Mouse (Mus musculus): Measurements from ENCODE around the gene Pkp4. TPM values are rescaled to one million over a fixed set of nuclear protein-coding genes. Genes with fewer than 3 reads are reported as not detected.

The Pkp4 gene
- polyA plus RNA-seq (2012; rRNA removed): 200 and 203 TPM in 2 replicates

DNA sequence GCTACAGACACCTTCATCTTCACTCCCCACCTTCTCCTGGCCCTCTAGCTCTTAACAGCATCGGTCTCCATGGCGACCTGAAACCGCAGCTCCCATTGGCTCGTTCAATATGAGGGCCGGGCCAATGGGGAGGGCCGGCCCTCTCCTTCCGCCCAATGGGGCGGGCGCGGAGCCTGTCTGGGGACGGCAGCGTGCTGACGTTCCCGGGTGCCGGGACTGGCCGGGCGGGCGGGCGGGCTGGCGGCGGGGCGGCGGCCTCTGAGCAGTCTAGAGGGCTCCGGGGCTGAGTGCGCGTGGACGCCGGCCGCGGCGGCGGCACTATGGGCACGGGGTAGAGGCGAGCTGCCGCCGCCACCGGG lies at the start of gene Pkp4, which contains the start of gene Ccdc148:
Gene Pkp4 (plus strand): TSS at position 246 of the 359 bp plus-strand sequence.
Gene Ccdc148 (minus strand): TSS at position 79 of the 359 bp plus-strand sequence.
- peak within 1 kb of the TSS; percentile 81 for H3K4me3 ChIP-seq (replicated peaks; ENCODE audit: insufficient read depth, low read depth, low read length)
- no peaks in the 10 kb centered on the region for H3K27me3 ChIP-seq (ENCODE audit: control insufficient read depth, insufficient read depth, low read length)
- DNase-seq: peak; percentile 91 to 96
- TF ChIP-seq CTCF (IDR thresholded peaks at IDR 0.05; ENCODE audit: borderline replicate concordance, insufficient read depth, low read depth, low read length) (no peak), POLR2A (IDR thresholded peaks at IDR 0.05; ENCODE audit: borderline replicate concordance, insufficient read depth, low read length) (peak; percentile 40; the same call in 1 of the 2 replicates)
- under 1% methylated on average over 37 of the region's 37 CpGs for WGBS
- peaks cover 6% of the 10 kb centered on the region; the same call in 1 of the 2 replicates for H3K4me1 ChIP-seq (ENCODE audit: control insufficient read depth, insufficient read depth, low read length)
- H3K27ac ChIP-seq (ENCODE audit: insufficient read depth, low read length): peak within 1 kb of the TSS; percentile 71

DNA sequence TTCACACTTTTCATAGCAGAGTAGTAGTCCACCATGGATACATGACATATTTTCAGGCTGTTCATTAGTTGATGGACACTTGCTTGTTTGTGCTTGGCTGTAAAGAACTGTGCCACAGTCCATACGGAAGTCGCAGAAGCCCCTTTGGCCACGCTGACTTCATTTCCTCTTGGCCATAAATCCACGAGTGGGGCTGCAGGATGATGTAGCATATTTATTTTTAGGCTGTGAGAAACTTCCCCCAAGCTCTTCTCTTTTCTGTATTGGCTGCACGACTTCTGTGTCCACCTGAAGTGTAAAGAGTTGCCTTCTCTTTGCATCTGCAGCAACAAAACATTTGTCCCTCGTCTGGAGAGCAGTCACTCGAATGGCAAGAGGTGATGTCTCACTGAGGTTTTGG lies 31.6 kb upstream of the Pkp4 start:
- no peak for TF ChIP-seq POLR2A (IDR thresholded peaks at IDR 0.05; ENCODE audit: borderline replicate concordance, insufficient read depth, low read length)
- no peak for TF ChIP-seq CTCF (IDR thresholded peaks at IDR 0.05; ENCODE audit: borderline replicate concordance, insufficient read depth, low read depth, low read length)
- Histone ChIP-seq H3K4me1 (ENCODE audit: control insufficient read depth, insufficient read depth, low read length) (peaks cover 5% of the 10 kb centered on the region; the same call in 1 of the 2 replicates), H3K27me3 (ENCODE audit: control insufficient read depth, insufficient read depth, low read length) (no peaks in the 10 kb centered on the region; the same call in 1 of the 2 replicates), H3K27ac (ENCODE audit: insufficient read depth, low read length) (no peak overlapping the region), H3K4me3 (replicated peaks; ENCODE audit: insufficient read depth, low read depth, low read length) (no peak overlapping the region)
- DNase-seq: no peak
- 70% methylated on average over 7 of the region's 7 CpGs for WGBS

DNA sequence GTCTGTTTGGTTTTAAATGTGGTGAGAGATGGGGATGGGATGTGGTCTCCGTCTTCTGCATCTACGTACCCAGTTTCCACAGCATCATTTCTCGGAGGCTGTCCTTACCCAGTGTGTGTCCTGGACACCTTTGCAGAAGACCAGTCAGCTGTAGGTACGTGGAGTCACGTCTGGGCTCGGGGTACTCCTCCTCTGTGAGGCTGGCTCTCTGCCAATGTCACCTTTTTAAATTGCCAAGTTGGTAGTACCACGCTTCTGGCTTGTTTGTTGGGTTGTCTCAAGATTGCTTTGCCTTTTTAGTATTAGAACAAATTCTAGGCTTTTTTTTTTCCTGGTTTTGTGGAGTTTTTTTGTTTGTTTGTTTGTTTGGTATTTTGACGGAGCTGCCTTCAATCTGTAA lies 30.8 kb upstream of the Pkp4 start:
- 45% methylated on average over 8 of the region's 8 CpGs for WGBS

DNA sequence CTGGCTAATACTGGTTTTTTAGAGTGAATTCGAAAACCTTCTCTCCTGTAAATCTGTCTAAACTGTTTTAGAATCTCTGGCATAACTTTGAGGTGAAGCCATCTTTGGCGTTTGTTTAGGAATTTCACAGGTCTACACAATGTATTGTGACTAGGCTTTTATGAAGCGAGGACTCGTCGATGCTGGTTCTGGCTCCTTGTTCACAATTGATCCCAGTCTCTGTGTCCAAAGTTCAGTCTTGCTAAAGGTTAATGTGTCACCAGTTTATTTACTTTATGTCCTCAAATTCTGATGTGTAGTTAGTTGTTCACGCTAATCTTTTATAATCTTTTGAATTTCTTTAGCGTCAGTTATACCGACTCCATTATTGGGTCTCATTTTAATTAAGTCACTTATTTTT lies 29.6 kb upstream of the Pkp4 start:
- Histone ChIP-seq H3K27me3 (ENCODE audit: control insufficient read depth, insufficient read depth, low read length) (no peaks in the 10 kb centered on the region; the same call in 1 of the 2 replicates), H3K27ac (ENCODE audit: insufficient read depth, low read length) (no peak overlapping the region), H3K4me3 (replicated peaks; ENCODE audit: insufficient read depth, low read depth, low read length) (no peak overlapping the region), H3K4me1 (ENCODE audit: control insufficient read depth, insufficient read depth, low read length) (peaks cover 5% of the 10 kb centered on the region; the same call in 1 of the 2 replicates)
- DNase-seq: no peak
- 96% methylated on average over 8 of the region's 8 CpGs for WGBS
- TF ChIP-seq POLR2A (IDR thresholded peaks at IDR 0.05; ENCODE audit: borderline replicate concordance, insufficient read depth, low read length): no peak
- TF ChIP-seq CTCF (IDR thresholded peaks at IDR 0.05; ENCODE audit: borderline replicate concordance, insufficient read depth, low read depth, low read length): no peak

More for the DNA sequence above, 30.8 kb upstream of the Pkp4 start:
- H3K27me3 ChIP-seq (ENCODE audit: control insufficient read depth, insufficient read depth, low read length): no peaks in the 10 kb centered on the region; the same call in 1 of the 2 replicates
- no peak overlapping the region for H3K4me3 ChIP-seq (replicated peaks; ENCODE audit: insufficient read depth, low read depth, low read length)
- H3K27ac ChIP-seq (ENCODE audit: insufficient read depth, low read length): no peak overlapping the region
- TF ChIP-seq POLR2A (IDR thresholded peaks at IDR 0.05; ENCODE audit: borderline replicate concordance, insufficient read depth, low read length) (no peak), CTCF (IDR thresholded peaks at IDR 0.05; ENCODE audit: borderline replicate concordance, insufficient read depth, low read depth, low read length) (no peak)
- DNase-seq: peak in 1 of 2 experiments; percentile 23
- peaks cover 5% of the 10 kb centered on the region; the same call in 1 of the 2 replicates for H3K4me1 ChIP-seq (ENCODE audit: control insufficient read depth, insufficient read depth, low read length)

DNA sequence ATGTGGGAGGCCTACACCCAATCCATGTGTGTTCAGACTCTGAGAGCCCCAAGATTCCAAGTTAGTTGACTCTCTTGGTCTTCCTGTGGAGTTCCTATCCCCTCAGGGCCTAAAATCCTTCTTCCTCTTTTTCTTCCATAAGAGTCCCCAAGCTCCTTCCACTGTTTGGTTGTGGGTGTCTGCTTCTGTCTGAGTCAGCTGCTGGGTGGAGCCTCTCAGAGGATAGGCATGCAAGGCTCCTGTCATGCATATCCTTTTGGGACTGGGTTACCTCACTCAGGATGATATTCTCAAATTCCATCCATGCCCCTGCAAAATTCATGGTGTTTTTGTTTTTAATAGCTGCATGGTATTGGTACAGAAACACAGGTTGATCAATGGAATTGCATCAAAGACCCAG lies 5.2 kb upstream of the Pkp4 start:
- Histone ChIP-seq H3K4me1 (ENCODE audit: control insufficient read depth, insufficient read depth, low read length) (no peaks in the 10 kb centered on the region; the same call in 1 of the 2 replicates), H3K4me3 (replicated peaks; ENCODE audit: insufficient read depth, low read depth, low read length) (no peak overlapping the region), H3K27me3 (ENCODE audit: control insufficient read depth, insufficient read depth, low read length) (no peaks in the 10 kb centered on the region), H3K27ac (ENCODE audit: insufficient read depth, low read length) (no peak overlapping the region)
- no peak for TF ChIP-seq POLR2A (IDR thresholded peaks at IDR 0.05; ENCODE audit: borderline replicate concordance, insufficient read depth, low read length)
- TF ChIP-seq CTCF (IDR thresholded peaks at IDR 0.05; ENCODE audit: borderline replicate concordance, insufficient read depth, low read depth, low read length): no peak
- no peak for DNase-seq

DNA sequence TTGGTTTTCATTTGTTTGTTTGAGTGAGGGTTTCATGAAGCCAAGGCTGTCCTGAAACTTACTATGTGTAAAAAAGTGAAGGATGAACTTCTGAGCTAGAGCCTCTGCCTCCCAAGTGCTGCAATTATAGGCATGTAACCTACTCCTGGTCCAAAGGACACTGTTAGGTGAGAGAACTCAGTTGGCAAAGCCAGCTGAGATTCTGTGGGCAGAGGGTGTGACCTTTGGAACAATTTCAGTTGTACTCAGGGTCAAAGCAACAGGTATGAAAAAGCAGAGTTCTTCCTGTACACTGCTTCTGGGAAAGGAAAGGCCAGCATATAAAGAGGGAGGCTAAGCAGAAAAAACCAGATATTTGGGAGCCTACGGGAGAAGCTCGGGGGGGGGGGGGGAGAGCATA lies 2.5 kb upstream of the Pkp4 start:
- no peaks in the 10 kb centered on the region; the same call in 1 of the 2 replicates for H3K4me1 ChIP-seq (ENCODE audit: control insufficient read depth, insufficient read depth, low read length)
- no peak overlapping the region for H3K27ac ChIP-seq (ENCODE audit: insufficient read depth, low read length)
- no peak overlapping the region for H3K4me3 ChIP-seq (replicated peaks; ENCODE audit: insufficient read depth, low read depth, low read length)
- WGBS: 58% methylated on average over 2 of the region's 2 CpGs
- TF ChIP-seq CTCF (IDR thresholded peaks at IDR 0.05; ENCODE audit: borderline replicate concordance, insufficient read depth, low read depth, low read length) (no peak), POLR2A (IDR thresholded peaks at IDR 0.05; ENCODE audit: borderline replicate concordance, insufficient read depth, low read length) (no peak)
- no peak for DNase-seq
- no peaks in the 10 kb centered on the region for H3K27me3 ChIP-seq (ENCODE audit: control insufficient read depth, insufficient read depth, low read length)

DNA sequence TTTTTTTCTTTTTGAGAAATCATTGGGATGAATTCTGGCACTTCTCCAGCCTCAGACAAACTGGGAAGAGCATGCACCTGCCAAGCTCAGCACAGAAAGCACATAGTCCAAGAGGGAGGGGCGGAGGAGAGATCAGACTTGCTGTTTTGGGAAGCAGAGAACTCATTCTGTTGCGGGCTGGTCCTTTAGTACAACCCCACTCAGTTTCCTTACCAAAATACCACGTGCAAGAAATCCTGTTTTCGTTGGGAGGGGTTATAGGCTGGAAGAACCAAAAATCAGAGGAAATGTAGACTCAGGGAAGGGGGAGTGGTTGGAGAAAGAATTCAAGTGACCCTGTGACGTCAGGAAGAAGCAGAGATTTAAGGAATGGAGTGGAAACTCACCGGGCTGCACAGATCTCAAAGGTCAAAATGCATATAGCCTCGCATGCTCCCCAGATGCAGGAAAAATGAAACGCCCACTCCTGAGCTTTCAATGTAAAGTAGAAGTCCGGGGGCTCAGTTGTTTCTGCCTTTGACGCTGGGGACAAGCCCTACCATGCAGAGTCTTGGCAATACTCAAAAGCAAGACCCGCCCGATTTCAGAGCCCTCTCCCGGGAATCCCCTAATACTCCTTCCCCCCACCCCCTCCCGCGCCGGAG lies 567 bp upstream of the Pkp4 start:
- Histone ChIP-seq H3K4me3 (replicated peaks; ENCODE audit: insufficient read depth, low read depth, low read length) (peak overlapping the region; percentile 65), H3K27me3 (ENCODE audit: control insufficient read depth, insufficient read depth, low read length) (no peaks in the 10 kb centered on the region), H3K27ac (ENCODE audit: insufficient read depth, low read length) (no peak overlapping the region), H3K4me1 (ENCODE audit: control insufficient read depth, insufficient read depth, low read length) (peaks cover 6% of the 10 kb centered on the region; the same call in 1 of the 2 replicates)
- 2% methylated on average over 16 of the region's 16 CpGs for WGBS
- TF ChIP-seq POLR2A (IDR thresholded peaks at IDR 0.05; ENCODE audit: borderline replicate concordance, insufficient read depth, low read length): no peak
- TF ChIP-seq CTCF (IDR thresholded peaks at IDR 0.05; ENCODE audit: borderline replicate concordance, insufficient read depth, low read depth, low read length): no peak
- peak in 1 of 2 experiments; percentile 60 for DNase-seq

DNA sequence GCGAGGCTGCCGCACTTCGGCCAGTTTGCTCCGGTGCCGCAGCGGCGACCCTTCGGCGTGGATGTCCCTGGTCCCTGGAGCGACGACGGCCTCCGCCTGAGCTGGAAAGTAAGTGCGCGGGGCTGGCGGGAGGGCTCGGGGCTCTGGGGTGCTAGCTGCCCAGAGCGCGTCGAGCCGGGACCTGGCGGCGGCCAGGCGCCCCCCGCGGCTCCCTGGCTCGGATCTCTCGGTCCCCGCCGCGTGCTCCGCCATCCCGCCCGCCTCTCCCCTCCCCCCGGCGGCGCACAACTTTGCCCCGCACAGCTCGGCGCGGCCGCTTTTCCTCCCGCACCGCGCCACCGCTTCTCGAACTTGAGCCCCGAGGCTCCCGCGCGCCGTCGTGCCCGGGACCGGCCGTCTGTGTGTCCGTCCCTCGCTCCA lies 381 bp downstream of the Pkp4 start:
- peaks cover 6% of the 10 kb centered on the region; the same call in 1 of the 2 replicates for H3K4me1 ChIP-seq (ENCODE audit: control insufficient read depth, insufficient read depth, low read length)
- no peaks in the 10 kb centered on the region for H3K27me3 ChIP-seq (ENCODE audit: control insufficient read depth, insufficient read depth, low read length)
- peak in 1 of 2 experiments; percentile 63 for DNase-seq
- peak overlapping the region; percentile 81 for H3K4me3 ChIP-seq (replicated peaks; ENCODE audit: insufficient read depth, low read depth, low read length)
- H3K27ac ChIP-seq (ENCODE audit: insufficient read depth, low read length): peak overlapping the region; percentile 71
- TF ChIP-seq CTCF (IDR thresholded peaks at IDR 0.05; ENCODE audit: borderline replicate concordance, insufficient read depth, low read depth, low read length) (no peak), POLR2A (IDR thresholded peaks at IDR 0.05; ENCODE audit: borderline replicate concordance, insufficient read depth, low read length) (no peak)
- 2% methylated on average over 55 of the region's 58 CpGs for WGBS
